Mouse (Mus musculus) ES-E14 (cell line): ENCODE results near the gene C8a. TPM values are rescaled to one million over a fixed set of nuclear protein-coding genes. Genes with fewer than 3 reads are reported as not detected.

Source experiments
- DNase-seq: peaks from one replicate; pipeline ENCODE4 v3.0.0-alpha.2; 2013; ENCODE audit warnings: low read depth, low spot score
- H3K27ac ChIP-seq: 2 replicates; pipeline ENCODE4 v1.5.1; 2012; ENCODE audit warnings: low read depth, mild to moderate bottlenecking, low read length, moderate library complexity, mixed read lengths; ENCODE audit not compliant: poor library complexity, insufficient read depth, severe bottlenecking
- H3K36me3 ChIP-seq: 2 replicates; pipeline ENCODE4 v1.6.1; 2012; ENCODE audit warnings: mild to moderate bottlenecking, low read length, moderate library complexity, mixed read lengths; ENCODE audit not compliant: control insufficient read depth, poor library complexity, insufficient read depth, severe bottlenecking
- H3K4me1 ChIP-seq, 2 experiments: fragments of 150-350 bp in 1 of 2; sonication (generic) in 1 of 2; 2 replicates each; pipeline ENCODE4 v1.6.1; 2012; ENCODE audit warnings: low read length in 2 of 2, mild to moderate bottlenecking in 1 of 2, mixed read lengths in 1 of 2; ENCODE audit not compliant: control insufficient read depth in 2 of 2, insufficient read depth in 2 of 2, poor library complexity in 1 of 2
- H3K4me3 ChIP-seq, 2 experiments: fragments of 150-350 bp in 1 of 2; sonication (generic) in 1 of 2; 2 replicates each; pipeline ENCODE4 v1.5.1; 2012; ENCODE audit warnings: low read length in 2 of 2, low read depth in 1 of 2, mild to moderate bottlenecking in 1 of 2, mixed read lengths in 1 of 2; ENCODE audit not compliant: insufficient read depth in 1 of 2, poor library complexity in 1 of 2, severe bottlenecking in 1 of 2
- H3K9ac ChIP-seq: 2 replicates; pipeline ENCODE4 v1.6.1; 2012; ENCODE audit warnings: low read depth, mild to moderate bottlenecking, low read length, mixed read lengths; ENCODE audit not compliant: poor library complexity, insufficient read depth, severe bottlenecking
- H3K9me3 ChIP-seq: fragments of 150-350 bp; sonication (generic); 2 replicates; pipeline ENCODE4 v1.6.1; 2012; ENCODE audit warnings: low read depth, mild to moderate bottlenecking, low read length; ENCODE audit not compliant: control insufficient read depth, insufficient read depth
- CHD2 ChIP-seq: IDR thresholded peaks from 2 replicates; pipeline ENCODE4 v1.6.1; 2014; ENCODE audit warnings: mild to moderate bottlenecking, low read depth, low read length, inconsistent platforms
- HCFC1 ChIP-seq: IDR thresholded peaks from 2 replicates; pipeline ENCODE4 v1.6.1; 2012; ENCODE audit warnings: low read length, inconsistent platforms, borderline replicate concordance; ENCODE audit not compliant: insufficient read depth
- MAFK ChIP-seq: IDR thresholded peaks from 2 replicates; pipeline ENCODE4 v1.6.1; 2014; ENCODE audit warnings: mild to moderate bottlenecking, low read depth, low read length, inconsistent platforms; ENCODE audit not compliant: insufficient read depth
- ZC3H11A ChIP-seq: IDR thresholded peaks from 2 replicates; pipeline ENCODE4 v1.6.1; 2012; ENCODE audit warnings: low read depth, mild to moderate bottlenecking, inconsistent platforms, low read length, borderline replicate concordance
- ZNF384 ChIP-seq: IDR thresholded peaks from 2 replicates; pipeline ENCODE4 v1.6.1; 2012; ENCODE audit warnings: low read depth, low read length, inconsistent platforms
- in situ Hi-C, 2 experiments: fragments of 600-800 bp; cut with MboI; formaldehyde crosslinking; loops; one replicate each; pipeline ENCODE4 v1.15.1; 2025; ENCODE audit warnings: low sequenced_read_pairs in 2 of 2, inconsistent platforms in 1 of 2; ENCODE audit not compliant: unreplicated experiment in 2 of 2
- total RNA-seq: library from RNA; depleted of rRNA; stranded (reverse); fragments of 300-350 nt; gene quantifications from 2 replicates; pipeline ENCODE4 v1.2.3, GENCODE M21; 2012

The C8a gene
- total RNA-seq, 1 experiment = 0.22 TPM

GRCm38 (mm10) chr4:104801625-104802024, 74.6 kb downstream of the C8a start:
- H3K4me1 ChIP-seq = peaks cover 4 to 18% of the 10 kb centered on the region in 2 experiments; a peak in 2 of 4 replicates
- in situ Hi-C loops = no loop called here
- no peak overlapping the region for H3K4me3 ChIP-seq
- TF ChIP-seq CHD2 (no peak), ZC3H11A (no peak), MAFK (no peak), ZNF384 (no peak), HCFC1 (no peak)
- no peaks in the 10 kb centered on the region for H3K36me3 ChIP-seq
- no peak overlapping the region for H3K9ac ChIP-seq
- H3K9me3 ChIP-seq = no peaks in the 10 kb centered on the region
- no peak overlapping the region for H3K27ac ChIP-seq
- DNase-seq = peak; percentile 39

GRCm38 (mm10) chr4:104798951-104799350, 77.2 kb downstream of the C8a start:
- Histone ChIP-seq H3K9ac (no peak overlapping the region), H3K27ac (no peak overlapping the region), H3K4me3 (peak overlapping the region; percentile 35 to 47), H3K9me3 (no peaks in the 10 kb centered on the region), H3K4me1 (peaks cover 4 to 16% of the 10 kb centered on the region in 2 experiments; a peak in 2 of 4 replicates), H3K36me3 (no peaks in the 10 kb centered on the region)
- TF ChIP-seq MAFK (no peak), ZNF384 (no peak), HCFC1 (no peak), CHD2 (no peak), ZC3H11A (no peak)
- DNase-seq = no peak
- in situ Hi-C loops = no loop called here

GRCm38 (mm10) chr4:104792111-104792510, 84.1 kb downstream of the C8a start:
- TF ChIP-seq CHD2 (no peak), ZC3H11A (no peak), MAFK (no peak)
- in situ Hi-C loops = no loop called here

DNA sequence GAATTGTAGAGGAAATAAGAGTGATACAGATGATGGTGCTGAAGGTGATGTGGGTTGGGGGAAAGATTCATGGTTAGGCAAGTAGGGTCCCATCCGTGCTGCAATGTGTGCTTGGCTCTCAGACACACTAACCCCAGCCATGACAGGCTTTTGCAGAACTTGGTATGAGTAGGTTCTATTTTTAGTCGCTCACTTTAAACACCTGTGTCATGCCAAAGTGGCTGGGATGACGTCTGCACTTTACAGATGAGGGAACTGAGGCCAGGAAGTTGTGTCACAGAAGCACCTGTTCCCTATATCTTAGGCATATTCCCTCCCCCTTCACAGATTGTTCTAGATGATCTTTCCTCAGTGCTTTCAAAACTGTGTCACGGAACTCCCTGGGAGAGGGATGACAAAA, 93.9 kb downstream of the C8a start:
- in situ Hi-C loops = no loop called here
- no peak for DNase-seq
- Histone ChIP-seq H3K9ac (no peak overlapping the region), H3K27ac (no peak overlapping the region), H3K36me3 (no peaks in the 10 kb centered on the region), H3K4me3 (no peak overlapping the region), H3K4me1 (no peaks in the 10 kb centered on the region), H3K9me3 (no peaks in the 10 kb centered on the region)
- no peak for TF ChIP-seq ZNF384

More at GRCm38 (mm10) chr4:104792111-104792510, 84.1 kb downstream of the C8a start:
- H3K36me3 ChIP-seq = no peaks in the 10 kb centered on the region
- H3K4me3 ChIP-seq = no peak overlapping the region
- no peak overlapping the region for H3K9ac ChIP-seq
- no peaks in the 10 kb centered on the region for H3K4me1 ChIP-seq
- H3K27ac ChIP-seq = no peak overlapping the region
- DNase-seq = no peak
- H3K9me3 ChIP-seq = no peaks in the 10 kb centered on the region

- DNase-seq = no peak
- Histone ChIP-seq H3K4me1 (no peaks in the 10 kb centered on the region), H3K36me3 (no peaks in the 10 kb centered on the region), H3K9me3 (no peaks in the 10 kb centered on the region), H3K4me3 (no peak overlapping the region), H3K27ac (no peak overlapping the region), H3K9ac (no peak overlapping the region)
- TF ChIP-seq CHD2 (no peak), ZNF384 (no peak), MAFK (no peak), ZC3H11A (no peak), HCFC1 (no peak)
- in situ Hi-C loops = no loop called here
Measured at GRCm38 (mm10) chr4:104781441-104781840, 94.8 kb downstream of the C8a start.
